Mouse (Mus musculus) adrenal gland, adult (tissue): ENCODE measurements around the gene Prr12.
A peak's percentile ranks its signal among the peaks of the same experiment; 100 is the strongest.

Experiments
- DNase-seq, 2 experiments: peaks; one replicate each; pipeline ENCODE4 v3.0.0; 2022 to 2023; ENCODE audit warnings: low spot score in 1 of 2; ENCODE audit not compliant: inconsistent age in 2 of 2

Gene Prr12

DNA sequence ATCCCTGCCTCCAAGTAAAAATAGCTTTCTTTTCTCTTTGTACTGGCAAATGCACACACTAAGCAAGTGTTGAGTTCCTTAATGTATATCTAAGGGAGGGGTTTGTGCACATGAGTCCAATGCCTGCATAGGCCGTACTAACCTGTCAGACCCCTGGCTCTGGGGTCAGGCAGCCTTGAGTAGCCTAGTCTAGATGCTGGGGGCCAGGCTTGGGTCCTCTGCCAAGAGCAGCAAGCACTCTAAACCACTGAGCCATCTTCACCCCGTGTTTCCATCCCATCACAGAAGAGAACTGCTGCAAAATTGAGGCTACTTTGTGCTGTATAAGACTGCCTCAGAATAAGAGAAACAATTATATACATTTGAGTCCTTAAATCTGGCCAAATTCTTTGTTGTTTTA is 25.1 kb upstream of the Prr12 start:
- no peak for DNase-seq

DNA sequence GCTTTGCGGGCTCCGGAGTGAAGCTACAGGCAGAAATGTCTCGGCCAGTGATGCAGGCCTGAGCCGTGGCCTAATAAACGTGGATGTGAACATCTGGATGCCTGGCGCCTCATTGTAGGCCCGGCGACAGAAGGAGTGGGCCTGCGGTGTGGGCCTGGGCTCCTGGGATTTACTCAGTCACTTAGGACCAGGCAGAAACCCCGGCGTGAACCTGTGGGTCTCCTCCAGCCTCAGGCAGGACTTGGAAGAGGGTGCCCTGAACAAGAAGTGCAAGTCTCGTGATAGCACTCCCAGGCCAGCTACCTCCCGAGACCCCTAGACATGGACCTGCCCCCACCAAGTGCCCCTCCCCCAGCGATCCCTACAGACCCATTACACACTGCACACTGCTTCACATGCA is 24.6 kb upstream of the Prr12 start:
- DNase-seq = no peak

DNA sequence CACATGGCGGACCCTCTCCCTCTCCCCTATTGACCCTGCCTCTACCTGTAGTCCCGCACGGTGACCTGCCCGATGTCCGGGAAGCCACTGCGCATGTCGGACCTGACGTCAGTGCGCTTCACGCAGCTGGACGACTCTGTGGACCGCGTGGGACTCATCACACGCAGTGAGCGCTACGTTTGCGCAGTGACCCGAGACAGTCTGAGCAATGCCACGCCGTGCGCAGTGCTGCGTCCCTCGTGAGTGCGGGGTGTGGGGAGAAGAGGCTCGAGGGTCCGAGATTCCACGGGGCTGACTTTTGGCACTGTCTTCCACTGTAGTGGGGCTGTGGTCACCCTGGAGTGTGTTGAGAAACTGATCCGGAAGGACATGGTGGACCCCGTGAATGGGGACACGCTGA is 23.8 kb upstream of the Prr12 start:
- no peak for DNase-seq

DNA sequence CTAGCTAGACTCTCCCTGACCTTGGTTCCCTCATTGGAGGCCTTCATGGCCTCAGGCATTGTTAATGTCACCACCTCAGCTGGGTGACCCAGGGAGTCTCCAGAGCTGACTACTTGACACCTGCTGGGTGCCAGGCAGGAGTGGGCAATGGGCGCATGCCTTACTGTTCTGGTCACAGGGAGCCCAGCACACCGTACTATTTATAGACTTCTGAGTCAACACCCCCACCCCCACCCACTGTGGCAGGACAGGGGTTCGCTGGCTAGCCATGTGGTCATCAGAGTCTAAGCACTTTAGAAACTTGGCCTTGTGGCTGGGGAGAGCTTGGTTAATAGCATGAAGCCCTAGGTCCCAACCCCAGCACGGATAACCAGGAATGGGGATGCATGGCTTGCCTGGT is 22.7 kb upstream of the Prr12 start:
- peak; percentile 79 to 91 for DNase-seq

- DNase-seq = no peak
Observed at GRCm38 (mm10) chr7:45073949-45074348, 21.3 kb upstream of the Prr12 start.

GRCm38 (mm10) chr7:45073171-45073707 is 20.6 kb upstream of the Prr12 start:
- no peak for DNase-seq

- DNase-seq = peak; percentile 71 to 85
Observed at GRCm38 (mm10) chr7:45072230-45072629, 19.5 kb upstream of the Prr12 start.

DNA sequence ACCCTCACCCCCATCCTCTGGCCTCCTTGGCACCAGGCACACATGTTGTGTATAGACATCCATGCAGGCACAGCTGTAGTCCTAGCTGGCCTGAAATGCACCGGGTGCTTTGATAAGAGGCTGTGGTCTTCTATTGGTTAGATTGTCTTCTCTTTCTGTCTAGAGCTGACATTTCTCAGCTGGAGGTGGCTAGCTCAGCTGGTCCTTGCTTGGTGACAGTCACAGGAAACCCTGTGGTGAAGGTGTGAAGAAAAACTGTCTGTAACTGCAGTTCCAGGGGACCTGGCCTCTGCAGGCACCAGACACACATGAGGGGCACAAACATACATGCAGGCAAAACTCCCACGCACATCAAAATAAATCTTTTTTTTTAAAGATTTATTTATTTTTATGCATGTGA is 17.0 kb upstream of the Prr12 start:
- DNase-seq = no peak

GRCm38 (mm10) chr7:45068000-45068318 is 15.3 kb upstream of the Prr12 start:
- peak; percentile 72 to 88 for DNase-seq

DNA sequence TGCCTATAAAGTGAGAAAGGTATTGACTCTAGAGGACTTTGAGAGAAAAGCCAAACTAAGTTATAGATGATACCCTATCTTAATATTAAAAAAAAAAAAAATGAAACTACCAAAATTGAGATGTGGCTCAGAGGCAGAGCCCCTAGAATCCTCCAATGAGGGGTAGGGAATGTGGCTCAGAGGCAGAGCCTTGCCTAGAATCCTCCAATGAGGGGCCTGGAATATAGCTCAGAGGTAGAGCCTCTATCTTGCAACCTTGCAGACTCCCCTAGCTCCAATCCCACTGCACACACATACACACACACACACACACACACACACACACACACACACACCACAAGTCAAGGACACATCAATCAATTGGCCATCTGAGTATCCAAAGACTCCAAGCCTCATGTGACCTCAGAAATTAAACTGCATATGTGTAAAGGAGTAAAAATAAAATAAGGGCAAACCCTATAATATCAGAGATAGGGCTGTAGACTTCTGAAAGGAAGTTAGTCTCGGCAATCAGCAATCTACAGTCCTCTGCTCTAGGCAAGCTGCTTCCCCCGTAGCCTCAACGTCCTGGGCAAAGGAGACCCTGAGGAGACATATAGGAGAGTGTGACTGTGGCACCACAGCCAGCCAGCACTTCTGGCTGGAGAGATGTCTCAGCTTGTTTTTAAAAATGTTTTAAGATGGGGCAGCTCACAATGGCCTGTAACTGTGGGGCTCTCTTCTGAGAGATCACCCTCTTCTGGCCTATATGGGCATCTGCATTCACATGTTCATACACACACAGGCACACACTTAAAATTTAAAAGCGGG is 14.7 kb upstream of the Prr12 start:
- DNase-seq = peak in 1 of 2 experiments; percentile 37

DNA sequence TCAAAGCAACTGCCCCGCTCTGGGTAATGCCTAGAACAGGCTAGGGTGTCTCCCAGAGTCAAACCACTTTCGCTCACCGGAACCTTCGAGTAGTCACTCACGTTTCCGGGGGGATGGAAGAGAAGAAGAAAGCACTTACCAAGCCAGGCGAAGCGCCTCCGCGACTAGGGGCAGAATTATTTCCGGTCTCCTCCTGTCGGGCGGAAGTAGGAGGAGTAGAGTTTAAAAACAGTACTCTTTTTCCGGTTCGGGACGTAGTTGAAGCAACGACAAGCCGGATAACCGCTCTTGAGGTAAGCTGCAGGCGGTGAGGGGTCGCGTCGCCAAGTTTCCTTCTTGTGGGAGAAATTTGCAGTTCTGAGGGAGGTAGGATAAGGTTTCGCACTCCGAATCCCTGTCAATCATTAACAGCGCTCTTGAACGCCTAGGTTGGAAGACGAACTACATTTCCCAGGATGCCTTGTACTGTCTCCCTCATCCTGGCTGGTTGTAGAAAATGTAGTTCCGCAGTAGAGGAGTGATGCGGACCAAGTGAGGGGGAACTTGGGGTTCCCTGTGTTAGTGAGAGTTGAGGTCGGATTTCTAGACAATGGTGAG is 9.7 kb upstream of the Prr12 start, which contains the start of the genes Nosip and Prrg2:
Nosip (plus strand) TSS at position 191 of the 597 bp plus-strand sequence.
Prrg2 (minus strand) TSS at position 439 of the 597 bp plus-strand sequence.
- DNase-seq = peak; percentile 95 to 99

- DNase-seq = peak; percentile 51 to 75
Observed at GRCm38 (mm10) chr7:45061532-45062075, 8.9 kb upstream of the Prr12 start.

GRCm38 (mm10) chr7:45060632-45061122 is 8.0 kb upstream of the Prr12 start:
- no peak for DNase-seq

- DNase-seq = peak; percentile 59 to 71
Observed at GRCm38 (mm10) chr7:45058607-45059571, 6.2 kb upstream of the Prr12 start.

DNA sequence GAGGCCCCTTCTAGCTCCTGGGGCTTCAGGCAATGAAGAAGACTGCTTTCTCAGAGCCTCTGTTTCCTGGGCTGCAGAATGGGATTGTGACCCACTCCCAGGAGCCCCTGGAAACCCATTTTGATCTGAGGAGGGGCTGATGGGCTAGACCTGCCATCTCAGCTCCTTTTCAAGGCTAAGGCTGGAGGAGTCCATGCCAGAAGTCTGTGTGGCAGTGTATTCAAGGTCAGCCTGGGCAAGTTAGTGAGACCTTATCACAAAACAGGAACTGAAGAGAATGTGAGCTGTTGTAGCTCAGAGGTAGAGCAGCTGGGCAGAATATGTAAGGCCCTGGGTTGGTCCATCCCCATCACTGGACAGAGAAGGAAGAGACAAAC is 4.3 kb upstream of the Prr12 start:
- DNase-seq = peak; percentile 31 to 65

DNA sequence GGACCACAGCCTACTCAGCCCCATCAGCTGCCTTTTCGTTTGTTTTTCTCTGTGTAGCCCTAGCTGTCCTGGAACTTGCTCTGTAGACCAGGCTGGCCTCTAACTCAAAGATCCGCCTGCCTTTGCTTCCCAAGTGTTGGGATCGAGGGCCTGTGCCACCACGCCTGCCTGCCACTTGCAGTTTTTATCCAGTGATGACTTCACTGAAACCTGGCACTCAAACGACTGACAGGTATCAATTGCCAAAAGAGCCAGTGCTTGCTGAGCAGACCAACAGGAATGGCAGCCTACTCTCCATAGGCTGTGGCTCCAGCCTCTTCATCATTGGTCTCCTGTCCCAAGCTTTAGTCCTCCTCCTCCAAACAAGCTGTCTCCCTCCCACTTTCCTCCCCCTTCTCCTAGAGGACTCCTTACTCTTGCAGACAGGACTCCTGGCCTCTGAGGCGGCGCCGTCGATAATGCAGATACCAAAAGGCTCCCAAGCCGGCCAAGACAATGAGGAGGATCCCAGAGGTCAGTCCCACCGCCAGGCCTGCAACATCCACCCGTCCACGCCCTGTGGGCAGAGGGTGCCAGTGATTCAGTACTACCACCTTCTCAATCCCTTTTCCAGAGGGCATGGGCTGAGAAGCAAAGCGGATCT is 3.8 kb upstream of the Prr12 start:
- peak in 1 of 2 experiments; percentile 50 for DNase-seq

GRCm38 (mm10) chr7:45053931-45054510 is 1.3 kb upstream of the Prr12 start:
- peak; percentile 98 for DNase-seq

DNA sequence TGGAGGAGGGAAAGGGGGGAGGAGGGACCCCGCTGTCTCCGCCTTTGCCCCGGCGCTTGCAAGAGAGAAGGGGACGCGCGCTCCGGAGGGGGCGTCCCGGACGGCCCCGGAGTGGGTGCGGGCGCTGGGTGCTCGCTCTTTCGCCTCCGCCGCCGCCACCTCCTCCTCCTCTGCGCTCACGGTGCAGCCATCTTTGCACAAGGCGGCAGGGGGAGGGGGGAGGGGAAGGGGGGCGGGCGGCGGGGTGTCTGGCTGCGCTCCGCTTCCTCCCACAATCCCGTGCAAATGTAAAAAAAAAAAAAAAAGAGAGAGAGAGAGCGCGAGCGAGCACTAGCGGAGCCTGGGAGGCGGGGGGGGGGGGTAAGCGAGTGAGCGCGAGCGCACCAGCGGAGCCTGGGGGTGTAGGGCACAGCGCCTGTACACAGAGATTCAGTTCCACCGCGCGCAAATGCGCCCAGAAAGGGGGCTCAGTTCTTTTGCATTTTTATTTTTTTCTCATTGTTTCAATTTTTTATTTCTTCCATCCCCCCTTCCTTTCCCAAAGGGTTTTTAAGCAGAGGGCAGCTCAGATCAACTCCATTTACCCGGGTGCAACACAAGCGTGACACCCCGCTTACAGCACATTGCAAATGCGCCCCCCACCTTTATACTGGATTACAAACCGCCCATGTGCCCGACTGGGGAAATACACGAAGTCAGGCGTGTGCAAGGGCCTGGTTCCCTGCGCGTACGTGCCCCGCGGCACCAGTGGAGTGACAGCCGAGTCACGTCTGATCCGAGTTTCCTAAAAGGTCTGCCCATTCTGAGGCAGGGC is 643 bp upstream of the Prr12 start:
- peak; percentile 90 to 95 for DNase-seq
